Mouse (Mus musculus) lung, postnatal 36 days (tissue): ENCODE measurements around the gene Kcnk10.
A peak's percentile ranks its signal among the peaks of the same experiment; 100 is the strongest.
"Not testable (repeated sequence)": the region's sequence is repeated elsewhere in the genome, so short reads cannot be mapped to it uniquely, and the experiment has no call there.

Experiments
- DNase-seq: peaks from one replicate; pipeline ENCODE4 v3.0.0; 2022; ENCODE audit warnings: mixed read lengths

Kcnk10 gene

GRCm38 (mm10) chr12:98577861-98578360 is at the start of gene Kcnk10:
TSS of gene Kcnk10 (minus strand) at chr12:98578310.
- DNase-seq = peak; percentile 7

DNA sequence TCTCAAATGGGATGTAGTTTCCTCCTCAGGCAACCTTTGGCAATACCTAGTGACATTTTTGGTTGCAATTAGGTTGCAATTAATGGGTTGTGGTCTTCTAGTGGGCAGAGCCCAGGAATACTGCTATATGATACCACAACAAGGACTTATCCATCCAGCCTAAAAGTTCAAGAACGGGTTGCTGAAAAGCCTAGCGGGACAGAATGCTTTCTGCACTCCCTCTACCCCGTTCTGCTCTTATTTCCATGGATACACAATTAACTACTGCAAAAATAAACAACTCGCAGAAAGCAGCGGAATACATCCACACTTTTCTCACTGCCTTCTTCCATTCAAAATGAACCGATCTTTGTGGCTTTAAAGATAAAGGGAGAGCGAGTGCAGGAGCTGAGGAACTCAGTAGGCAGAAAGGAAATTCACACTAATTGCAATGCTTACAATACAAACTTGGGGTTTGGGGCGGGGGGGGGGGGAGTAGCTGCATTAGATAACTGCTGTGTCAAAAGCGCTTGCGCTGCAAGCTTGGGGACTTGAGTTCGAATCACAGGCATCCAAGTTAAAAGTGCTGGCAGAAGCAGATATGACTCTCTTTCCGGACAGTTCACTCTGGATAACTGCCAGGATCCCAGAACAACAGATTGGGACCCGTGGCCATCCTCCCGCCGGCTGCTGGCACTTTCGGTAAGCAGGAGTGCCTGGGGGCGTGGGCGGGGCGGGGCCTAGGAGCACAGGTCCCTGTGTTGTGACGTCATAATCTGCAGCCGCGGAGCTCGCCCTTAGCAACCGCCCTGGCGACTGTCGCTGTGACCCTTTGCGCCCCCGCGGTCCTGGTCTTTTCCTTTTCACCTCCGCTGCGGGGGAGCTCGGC is 49.5 kb upstream of the Kcnk10 start, which contains the start of gene Spata7:
Spata7 (plus strand) TSS at position 766 of the 868 bp plus-strand sequence.
- peak; percentile 89 for DNase-seq

DNA sequence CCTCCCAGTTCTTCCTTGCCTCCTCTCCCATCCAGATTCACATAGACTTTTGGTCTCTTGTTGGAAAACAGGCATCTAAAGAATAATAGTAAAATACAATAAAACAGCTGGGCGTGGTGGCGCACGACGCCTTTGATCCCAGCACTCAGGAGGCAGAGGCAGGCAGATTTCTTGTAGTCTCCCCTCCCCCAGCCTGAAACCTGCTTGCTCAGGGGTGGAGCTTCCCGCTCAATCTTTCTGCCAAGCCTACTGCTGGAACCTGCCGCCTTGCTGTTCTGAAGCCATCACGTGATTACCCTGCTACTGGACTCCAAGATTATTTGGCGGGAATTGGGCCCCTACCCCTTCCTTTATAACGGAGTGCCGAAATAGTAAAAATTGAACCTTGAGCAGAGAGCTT is 45.2 kb upstream of the Kcnk10 start:
- DNase-seq = not testable (repeated sequence)

DNA sequence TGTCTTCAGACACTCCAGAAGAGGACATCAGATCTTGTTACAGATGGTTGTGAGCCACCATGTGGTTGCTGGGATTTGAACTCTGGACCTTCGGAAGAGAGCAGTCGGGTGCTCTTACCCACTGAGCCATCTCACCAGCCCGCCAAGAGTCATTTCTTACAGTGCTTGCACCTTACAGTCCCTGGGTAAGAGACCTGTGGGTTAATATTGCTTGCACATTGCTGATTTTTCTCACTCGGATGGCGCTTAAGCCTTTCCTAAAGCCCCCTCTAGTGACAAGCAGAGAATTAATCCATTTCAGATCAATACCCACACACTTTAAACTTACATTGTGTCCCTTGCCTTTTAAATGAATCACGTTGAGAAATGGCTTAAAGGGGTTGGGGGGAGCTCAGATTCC is 42.8 kb upstream of the Kcnk10 start:
- not testable (repeated sequence) for DNase-seq

- DNase-seq = peak; percentile 38
Observed at GRCm38 (mm10) chr12:98619496-98619895, 41.4 kb upstream of the Kcnk10 start.

- no peak for DNase-seq
Observed at GRCm38 (mm10) chr12:98615746-98616145, 37.6 kb upstream of the Kcnk10 start.

DNA sequence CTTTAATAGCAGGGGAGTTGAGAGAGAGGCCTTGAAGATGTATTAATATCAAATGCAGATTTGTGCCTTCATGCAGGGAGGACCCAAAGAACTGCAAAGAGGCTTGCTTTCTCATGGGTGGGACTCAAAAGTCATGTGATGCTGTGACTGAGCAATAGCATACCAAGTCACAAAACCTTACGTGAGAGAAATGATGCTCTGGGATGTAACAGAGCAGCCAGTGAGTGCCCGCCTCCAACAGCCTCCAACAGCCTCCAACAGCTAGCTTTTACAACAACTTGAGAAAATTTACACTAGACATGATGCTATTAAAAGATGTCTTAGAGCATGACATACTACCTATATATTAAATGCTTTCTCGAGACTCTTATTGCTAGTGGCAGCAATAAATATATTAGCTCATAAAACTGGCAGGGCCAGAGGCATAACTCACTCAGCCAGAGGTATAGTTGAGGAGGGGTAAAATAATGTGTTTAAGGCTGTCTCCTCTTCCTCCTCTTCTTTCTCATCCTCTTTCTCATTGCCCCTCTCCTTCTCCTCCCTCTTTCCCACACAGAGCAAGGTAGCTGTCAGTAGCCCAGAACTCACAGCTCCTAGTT is 36.9 kb upstream of the Kcnk10 start:
- no peak for DNase-seq

GRCm38 (mm10) chr12:98610341-98610740 is 32.2 kb upstream of the Kcnk10 start:
- DNase-seq = no peak

DNA sequence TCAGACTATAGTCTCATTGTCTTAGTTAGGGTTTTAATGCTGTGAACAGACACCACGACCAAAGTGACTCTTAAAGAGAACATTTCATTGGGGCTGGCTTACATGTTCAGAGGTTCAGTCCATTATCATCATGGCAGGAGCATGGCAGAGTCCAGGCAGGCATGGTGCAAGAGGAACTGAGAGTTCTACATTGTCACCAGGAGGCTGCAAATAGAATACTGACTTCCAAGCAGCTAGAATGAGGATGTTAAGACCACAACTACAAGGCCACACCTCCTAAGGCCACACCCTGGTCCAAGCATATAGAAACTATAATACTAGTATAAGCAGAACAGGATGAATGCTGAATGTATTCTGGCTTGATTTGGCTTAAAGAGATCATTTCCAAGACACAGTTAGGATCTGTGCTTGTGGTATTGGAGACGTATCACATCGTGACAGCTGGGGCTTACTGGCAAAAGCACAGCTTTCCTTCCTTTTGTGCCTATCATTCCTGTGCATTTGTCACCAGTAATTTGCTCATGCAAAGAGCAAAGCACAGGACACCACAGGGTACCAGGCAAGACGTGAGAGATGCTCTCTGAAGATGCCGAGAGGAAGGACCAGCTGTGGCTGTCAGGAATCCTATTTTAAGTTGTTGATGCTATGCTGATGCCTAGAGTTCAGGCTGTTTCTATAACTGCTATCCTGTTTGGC is 28.6 kb upstream of the Kcnk10 start:
- no peak for DNase-seq

GRCm38 (mm10) chr12:98605264-98605663 is 27.2 kb upstream of the Kcnk10 start:
- no peak for DNase-seq

- DNase-seq = no peak
Observed at GRCm38 (mm10) chr12:98602114-98602513, 24.0 kb upstream of the Kcnk10 start.

GRCm38 (mm10) chr12:98600861-98601260 is 22.8 kb upstream of the Kcnk10 start:
- DNase-seq = no peak

GRCm38 (mm10) chr12:98591016-98591415 is 12.9 kb upstream of the Kcnk10 start:
- no peak for DNase-seq

- no peak for DNase-seq
Observed at GRCm38 (mm10) chr12:98588573-98588972, 10.5 kb upstream of the Kcnk10 start.

DNA sequence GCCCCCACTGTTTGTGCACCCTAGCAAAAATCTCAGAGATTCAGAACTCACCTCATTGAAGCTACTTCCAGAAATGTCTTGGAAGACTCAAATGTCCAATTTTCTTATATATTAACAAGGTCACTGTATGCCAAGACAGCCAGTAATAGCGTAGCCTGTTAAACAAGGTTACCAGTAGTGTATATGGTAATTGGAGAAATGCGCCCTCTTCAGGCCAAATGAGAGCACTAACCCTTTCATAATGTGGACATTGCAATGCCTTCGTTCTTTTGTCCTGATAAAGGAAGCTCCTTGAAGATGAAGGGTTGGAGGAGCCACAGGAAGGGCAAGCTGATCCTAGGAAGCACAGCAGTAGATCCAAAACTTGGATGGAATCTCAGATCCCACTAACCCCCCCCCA is 7.2 kb upstream of the Kcnk10 start:
- DNase-seq = peak; percentile 18

- DNase-seq = no peak
Observed at GRCm38 (mm10) chr12:98575942-98576550, 2.1 kb downstream of the Kcnk10 start.

GRCm38 (mm10) chr12:98575195-98575887 is 2.8 kb downstream of the Kcnk10 start:
- DNase-seq = no peak

DNA sequence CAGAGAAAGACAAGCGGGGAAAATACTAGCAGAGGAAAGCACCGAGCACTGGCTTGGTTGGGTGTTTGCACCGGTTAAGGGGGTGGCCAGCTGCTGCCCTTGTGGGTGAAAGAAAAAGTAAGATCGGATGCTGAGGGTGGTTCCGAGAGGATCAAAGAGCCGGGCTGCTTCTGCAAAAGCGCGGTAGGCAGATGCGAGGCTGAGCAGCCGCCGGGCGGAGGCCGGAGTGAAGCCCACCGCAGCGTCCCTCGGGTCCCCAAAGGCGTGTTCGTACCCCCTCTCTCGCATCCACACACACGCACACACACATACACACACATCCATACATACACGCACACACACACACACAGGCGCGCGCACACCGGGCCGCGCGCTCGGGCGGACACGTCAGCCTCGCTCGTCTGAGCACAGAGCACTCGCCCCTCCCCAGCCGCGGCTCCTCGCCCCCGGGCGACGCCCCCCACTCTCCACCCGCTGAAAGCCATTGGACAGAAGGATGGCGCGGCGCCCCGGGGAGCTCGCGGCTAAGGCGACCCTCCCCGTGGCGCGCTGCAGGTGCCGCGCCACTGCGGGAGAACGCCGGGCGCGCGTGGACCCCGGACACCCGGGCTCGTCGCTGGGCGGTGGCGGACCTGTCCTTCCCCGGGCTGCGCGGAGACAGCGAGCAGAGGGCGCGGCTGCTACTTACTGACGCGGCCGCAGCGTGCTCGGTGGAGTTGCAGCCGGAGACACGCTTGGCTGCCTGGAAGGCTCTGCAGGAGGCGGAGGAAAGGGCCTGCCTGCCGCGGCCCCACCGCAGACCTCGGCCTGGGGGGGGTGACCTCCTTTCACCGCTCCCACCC is 3.5 kb downstream of the Kcnk10 start:
- DNase-seq = peak; percentile 8

DNA sequence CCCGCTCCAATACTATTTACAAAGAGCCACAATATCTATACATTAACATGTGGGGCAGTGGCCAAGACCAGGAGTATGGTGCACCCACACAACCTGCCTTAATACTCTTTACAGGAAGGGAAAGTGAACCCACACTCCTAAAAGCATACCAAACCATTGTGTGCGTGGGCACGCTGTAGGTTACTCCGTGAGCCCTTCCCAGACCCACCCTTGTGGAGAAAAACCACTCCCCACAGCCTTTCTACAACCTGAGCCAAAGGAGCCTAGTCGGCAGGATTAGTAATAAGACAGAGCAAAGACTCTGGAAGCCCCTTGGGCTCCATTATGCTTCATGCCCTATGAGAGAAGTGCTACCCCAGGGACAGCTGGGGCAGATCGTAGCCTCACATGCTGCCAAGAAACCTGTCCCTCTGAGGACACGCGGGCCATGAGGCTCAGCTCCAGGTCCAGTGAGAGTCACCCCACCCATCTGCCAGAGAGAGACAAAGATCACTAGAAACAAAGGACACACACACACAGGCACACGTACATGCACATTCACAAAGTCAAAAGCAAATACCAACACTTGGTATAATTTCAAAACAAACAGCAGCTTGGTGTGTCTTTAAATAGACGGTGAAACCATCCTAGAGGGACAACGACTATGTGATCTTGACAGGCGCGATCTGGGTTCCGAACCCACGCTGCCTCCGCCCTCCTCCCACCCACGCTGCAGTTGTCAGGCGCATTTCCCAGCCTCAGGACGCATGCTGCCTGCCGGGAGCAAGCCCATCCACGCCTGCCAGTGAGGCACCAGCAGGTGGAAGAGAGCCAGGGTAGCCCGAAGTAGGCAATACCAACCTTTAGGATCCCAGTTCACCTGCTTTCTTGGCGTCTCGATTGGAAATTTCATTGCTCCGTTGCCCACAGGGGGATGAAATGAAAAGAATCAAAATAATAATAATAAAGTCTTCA is 4.5 kb downstream of the Kcnk10 start:
- DNase-seq = no peak
